Mouse (Mus musculus) cerebellum, postnatal 25 days (tissue): Measurements from ENCODE around the gene Fgfrl1.
A peak's percentile ranks its signal among the peaks of the same experiment; 100 is the strongest.

Source experiments
- DNase-seq, 2 experiments: peaks; one replicate each; pipeline ENCODE4 v3.0.0; 2021; ENCODE audit warnings: mixed read lengths in 2 of 2

Fgfrl1 gene

DNA sequence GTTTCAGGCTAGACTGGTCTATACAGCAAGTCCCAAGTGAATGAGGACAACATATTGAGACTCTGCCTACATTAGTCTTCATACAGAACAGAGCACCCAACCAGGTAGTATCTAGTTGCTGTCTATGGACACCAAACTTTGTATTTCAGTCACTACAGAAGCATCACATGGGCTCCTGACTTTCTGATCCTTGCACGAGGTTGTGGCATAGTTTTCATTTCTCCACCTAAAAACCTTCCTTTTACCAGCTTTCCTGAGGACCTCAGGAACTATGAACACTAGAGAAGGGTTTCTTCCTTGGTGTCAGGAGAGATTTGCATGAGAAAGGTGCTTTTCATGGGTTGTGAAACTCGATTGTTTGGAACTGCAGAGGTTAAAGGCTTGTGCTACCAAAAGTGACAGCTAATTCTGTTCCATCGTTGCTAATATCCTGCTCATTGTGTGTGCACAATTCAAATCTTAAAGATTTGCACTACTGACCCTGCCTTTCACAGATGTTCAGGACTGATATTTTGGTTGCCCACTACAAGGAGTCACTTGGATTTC, 23.7 kb upstream of the Fgfrl1 start:
- no peak for DNase-seq

DNA sequence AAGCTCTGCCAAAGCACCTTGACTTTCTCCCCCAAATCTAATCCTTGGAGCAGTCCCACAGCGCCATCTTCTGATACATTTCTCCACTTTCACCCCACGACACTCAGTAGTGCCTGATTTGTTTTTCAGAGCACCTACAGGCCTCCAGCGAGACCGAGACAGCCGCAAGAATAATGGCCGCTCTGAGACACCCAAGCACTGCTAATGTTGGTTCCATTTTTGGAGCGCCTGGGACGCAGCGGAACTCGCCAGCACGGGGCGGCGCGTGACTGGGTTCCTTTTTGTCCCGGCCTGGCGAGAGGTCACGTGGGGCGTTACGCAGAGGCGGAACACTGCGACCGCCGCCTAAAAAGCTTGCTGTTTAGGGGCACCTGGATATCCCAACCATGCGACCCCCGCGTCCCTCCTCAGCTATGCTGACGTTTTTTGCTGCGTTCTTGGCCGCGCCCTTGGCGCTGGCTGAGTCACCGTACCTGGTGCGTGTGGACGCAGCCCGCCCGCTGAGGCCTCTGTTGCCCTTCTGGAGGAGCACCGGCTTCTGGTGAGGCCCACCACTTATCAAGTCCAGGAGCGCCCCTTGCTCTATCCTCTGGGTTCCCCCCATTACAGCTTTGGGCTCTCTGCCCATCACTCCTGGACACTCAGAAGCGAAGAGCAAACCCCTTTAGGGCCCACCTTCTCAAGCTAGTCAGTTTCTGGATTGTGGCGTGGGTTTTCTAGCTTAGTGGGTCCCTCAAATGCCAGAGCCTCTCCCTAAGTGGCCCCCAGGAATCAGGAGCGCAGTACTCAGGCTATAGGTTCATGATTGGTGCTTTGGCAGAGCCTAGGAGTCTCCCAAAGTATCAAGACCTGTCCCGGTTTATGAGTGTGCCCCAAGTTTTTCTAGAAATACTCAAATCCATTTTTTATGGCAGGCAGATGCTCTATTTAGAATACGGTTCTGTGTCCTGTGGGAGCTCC, 22.9 kb upstream of the Fgfrl1 start, which contains the start of gene Dgkq:
Gene Dgkq, minus strand, starts transcription at position 696 of the 960 bp plus-strand sequence.
- DNase-seq = peak; percentile 92

DNA sequence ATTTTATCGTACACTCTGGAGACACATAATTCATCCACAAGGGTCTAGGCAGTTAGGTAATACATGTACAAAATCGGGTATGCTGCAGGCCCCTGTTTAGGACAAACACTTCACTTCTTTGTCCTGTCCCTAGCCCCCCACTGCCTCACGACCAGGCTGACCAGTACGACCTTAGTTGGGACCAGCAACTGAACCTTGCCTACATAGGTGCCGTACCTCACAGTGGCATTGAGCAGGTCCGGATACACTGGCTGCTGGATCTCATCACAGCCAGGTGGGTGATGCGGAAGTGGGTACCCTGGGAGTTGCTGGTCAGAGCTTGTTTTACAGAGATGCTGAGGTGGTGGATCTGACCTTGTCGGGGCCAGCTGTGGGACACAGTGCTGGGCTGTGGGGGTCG, 22.2 kb upstream of the Fgfrl1 start:
- no peak for DNase-seq

DNA sequence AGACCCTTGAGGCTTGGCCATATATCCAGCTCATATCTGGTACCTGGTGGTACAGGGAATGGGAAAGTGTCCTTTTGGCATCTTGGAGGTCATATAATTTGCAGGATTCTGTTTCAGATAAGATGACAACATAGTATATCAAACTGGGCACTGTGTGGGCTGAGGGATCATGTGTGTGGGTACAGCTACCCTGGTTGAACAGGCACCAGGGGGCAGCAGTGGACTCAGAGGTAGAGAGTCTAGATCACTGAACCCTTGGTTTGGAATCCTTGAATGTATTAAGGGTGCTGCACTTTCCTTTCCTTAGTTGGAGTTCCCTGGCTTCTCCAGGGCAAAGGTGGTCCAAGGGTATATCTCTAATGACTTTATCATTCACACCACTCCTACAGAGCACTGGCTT, 21.4 kb upstream of the Fgfrl1 start:
- peak in 1 of 2 experiments; percentile 63 for DNase-seq

DNA sequence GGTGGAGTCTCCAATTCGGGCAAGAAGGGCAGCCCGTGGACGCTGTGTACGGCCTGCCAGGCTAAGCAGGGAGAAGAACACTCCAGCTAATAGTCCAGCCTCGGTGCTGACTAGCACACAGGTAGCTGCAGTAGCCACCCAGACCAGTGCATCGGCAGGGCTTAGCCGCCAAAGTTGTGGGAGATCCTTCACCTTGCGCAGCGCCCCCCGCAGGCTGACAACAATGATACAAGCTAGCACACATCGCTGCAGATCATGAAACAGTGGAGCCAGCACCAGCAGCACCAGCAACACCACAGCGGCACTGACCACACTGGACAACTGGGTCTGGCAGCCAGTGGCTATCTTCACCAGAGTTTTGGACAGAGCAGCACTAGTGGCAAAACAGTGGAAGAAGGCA, 20.4 kb upstream of the Fgfrl1 start:
- DNase-seq = no peak

DNA sequence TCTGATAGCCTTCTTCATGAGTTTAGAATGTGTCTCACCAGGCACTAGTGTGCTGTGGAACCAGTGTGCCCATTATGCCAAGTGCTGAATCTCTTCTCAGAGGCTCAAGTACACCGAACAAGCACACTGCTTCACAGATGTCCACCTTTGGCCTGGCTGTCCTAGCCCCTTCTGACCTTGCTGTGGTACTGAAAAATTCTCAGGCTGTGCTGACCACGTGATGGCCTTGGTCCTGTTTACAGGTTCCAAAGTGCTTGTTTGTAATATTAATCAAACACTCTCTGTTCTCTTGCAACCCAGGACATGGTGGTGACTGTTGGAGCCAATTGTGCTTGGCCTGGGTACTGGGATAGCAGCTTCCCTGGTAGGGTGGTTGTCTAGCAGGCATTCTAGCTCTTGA, 17.6 kb upstream of the Fgfrl1 start:
- DNase-seq = no peak

DNA sequence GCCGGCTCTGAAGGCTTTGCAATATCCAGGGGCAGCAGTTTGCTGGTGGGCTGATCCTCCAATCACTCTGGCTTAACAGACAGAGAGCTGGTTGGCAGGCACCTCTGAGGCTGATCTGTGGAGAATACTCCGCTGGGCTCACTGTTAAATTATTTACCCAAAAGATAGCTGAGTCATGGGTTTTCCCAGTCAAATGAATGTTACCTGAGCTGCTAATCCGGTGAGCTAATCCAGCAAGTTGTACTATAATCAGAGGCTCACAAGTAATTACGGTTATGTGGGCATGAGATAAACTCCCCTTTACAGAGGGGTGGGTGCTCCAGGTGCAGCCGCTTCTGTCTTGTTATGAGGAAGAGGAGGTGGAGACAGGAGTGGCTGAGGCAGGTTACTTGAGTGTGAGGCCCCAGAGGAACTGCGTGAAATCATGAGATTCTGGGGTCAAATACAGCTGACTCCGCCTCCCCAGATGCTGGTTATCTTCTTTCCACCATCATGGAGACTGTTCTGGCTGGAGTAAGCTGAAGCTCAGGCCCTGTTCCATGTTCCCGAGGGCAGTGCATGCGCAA, 16.8 kb upstream of the Fgfrl1 start, which contains the start of gene Slc26a1:
Gene Slc26a1, minus strand, starts transcription at position 319 of the 566 bp plus-strand sequence.
- no peak for DNase-seq

DNA sequence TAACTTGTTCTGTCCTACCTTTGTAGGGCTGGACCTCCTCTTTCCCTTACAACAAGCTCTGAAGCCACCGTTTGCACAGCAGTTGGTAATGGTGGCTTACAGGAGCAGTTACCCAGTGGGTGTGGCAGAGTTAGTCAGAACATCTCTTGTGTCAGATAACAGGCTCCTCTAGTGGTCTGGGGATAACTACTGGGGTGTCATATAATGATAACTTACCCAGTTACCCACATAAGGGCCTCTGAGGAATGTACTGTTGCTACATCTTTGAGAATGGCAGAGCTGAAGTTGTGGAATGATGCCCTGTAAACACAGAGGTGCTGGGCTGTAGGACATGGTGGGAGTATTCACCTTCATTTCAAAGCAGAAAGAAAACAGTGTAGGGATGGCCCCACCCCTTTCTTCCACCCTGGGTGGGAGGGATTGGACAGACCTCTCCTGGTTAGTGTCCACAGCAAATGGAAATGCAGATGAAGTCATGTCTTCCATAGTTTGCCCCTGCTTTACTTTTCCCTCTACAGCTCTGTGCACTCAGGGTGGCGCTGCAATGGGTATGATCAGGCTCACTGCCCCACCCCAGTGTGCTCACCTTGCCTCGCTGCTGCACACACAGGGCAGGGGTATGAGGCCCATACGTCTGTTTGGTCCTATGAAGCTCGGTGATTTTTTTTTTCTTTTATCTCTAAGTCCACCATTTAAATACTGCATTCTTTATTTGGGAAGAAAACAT, 15.2 kb upstream of the Fgfrl1 start:
- DNase-seq = peak in 1 of 2 experiments; percentile 57

DNA sequence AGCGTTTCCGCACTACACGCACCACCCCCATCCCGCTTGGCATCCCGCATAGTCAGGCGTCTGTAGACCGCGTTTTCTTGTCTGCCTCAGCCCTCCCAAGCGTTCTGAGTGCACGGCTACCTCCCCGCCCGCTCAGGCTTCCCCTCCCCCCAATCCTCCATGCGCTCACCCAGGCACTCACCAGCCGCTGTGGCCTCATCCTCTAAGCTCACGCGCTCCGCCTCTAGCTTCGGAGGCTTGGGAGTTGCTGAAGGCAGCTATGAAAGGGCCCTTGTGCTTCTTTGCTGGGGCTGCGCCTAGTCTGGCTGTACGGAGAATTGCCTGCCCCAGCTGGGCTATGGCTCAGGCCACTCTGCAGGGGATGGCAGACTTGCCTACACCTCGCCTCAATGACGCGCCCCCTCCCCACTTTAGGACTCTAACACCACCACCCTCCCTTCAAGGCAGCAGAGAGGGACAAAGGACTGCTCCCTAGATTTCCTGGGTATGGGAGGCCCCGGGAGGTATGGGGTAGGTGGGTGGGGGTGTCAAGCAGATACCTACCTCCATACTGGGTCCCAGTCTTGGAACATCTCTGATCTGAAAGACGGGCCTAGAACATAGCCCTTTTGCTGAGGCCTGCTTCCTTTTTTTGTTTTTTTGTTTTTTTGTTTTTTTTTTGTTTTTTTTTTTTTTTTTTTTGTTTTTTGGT, 14.4 kb upstream of the Fgfrl1 start:
- peak; percentile 75 to 83 for DNase-seq

DNA sequence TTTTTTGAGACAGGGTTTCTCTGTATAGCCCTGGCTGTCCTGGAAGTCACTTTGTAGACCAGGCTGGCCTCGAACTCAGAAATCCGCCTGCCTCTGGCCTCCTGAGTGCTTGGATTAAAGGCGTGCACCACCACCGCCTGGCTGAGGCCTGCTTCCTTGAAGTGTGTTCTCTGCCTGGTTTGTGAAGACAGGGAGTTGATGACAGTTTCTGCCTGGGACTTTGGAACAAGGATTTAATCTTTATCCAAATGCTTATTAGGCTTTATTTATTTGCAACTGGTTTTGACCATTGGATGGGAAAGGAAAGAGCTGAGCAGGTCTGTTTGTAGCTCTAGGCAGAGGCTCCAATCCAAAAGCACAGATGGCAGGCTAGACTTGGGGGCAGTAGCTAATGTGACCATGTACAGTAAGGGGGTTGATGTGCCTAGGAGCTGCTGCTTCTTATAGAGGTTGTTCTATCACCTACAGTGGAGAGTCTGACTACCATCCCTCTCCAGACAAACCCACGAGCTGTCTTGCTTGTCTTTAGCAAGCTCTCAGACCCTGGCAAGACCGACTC, 13.8 kb upstream of the Fgfrl1 start:
- peak; percentile 35 to 42 for DNase-seq

DNA sequence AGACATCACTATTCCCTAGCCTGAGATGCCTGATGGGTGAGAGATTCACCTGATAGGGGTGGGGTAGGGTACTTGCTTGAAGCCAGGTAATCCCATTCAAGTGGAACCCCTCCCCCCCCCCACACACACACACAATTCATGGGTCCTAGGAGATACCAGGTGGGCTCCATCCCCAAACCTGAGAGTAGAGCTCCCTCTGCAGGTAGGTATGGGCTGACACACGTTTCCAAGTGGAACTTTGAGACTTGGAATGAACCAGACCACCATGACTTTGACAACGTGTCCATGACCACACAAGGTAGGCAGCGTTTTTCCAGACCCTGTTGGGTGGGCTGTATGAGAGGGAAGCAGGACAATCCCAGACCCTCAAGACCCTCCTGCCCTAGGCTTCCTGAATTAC, 12.3 kb upstream of the Fgfrl1 start:
- no peak for DNase-seq

DNA sequence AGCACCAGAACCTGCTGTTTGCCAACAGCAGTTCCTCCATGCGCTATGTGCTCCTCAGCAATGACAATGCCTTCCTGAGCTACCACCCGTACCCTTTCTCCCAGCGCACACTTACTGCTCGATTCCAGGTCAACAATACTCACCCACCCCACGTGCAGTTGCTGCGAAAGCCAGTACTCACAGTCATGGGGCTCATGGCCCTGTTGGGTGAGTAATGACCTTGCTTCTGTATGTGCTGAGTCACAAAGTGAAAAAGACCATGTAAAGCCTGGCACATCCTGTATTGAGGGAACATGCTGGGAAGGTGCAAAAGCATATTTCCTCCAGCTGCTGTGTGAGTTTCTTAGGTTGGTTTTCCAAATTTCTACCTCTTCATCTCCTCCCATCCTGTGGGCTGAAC, 11.3 kb upstream of the Fgfrl1 start:
- DNase-seq = no peak

DNA sequence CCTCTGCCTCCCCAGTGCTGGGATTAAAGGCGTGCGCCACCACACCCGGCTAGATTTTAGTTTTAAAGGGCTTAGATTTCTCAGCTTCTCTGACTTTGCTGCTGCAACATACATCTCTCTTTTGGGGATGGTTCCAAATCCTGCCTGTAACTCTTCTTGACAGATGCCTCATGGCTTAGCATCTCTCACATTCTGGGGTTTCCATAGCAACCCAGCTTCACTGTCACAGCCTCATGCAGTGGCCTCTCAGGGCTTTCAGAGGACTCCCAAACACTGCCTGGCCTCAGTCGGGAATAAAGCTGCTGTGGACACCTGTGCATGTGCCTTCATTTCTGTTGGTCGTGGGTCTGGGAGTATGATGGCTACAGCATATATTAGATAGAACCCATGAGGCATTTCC, 3.1 kb upstream of the Fgfrl1 start:
- DNase-seq = no peak

DNA sequence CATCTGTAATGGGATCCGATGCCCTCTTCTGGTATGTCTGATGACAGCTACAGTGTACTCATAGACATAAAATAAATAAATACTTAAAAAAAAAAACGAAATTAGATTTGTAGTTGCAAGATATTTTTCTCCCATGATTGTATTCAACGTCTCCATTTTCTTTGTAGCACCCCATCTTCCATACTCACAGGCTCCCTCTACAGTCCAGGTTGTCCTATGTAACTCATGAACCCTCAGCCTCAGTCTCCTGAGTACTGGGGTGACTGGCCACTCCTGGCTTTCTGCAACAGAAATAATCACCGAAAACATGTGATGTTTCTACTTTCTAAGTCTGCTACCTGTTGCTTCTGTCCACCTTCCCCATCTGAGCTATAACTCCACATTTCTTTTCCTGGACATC, 1.0 kb upstream of the Fgfrl1 start:
- no peak for DNase-seq

DNA sequence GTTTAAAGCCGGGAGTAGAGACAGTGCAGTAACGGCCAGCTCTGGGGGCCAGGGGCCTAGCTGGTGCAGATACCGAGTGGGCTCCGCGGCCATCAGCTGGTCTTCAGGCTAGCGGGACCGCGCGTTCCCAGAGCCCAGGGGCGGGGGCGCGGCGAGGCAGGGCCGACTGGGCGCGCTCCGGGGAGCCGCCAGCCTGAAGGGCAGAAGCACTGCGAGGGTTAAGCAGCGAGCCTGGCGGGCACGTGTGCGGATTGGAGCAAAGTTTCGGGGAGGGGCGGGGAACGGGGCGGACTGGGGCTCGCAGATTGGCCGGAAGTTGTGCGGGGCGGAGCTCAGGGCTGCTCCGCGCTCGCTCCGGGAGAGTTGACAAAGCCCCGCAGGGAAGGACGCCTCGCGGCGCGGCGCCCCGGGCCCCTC, 1.7 kb downstream of the Fgfrl1 start:
- peak; percentile 44 to 70 for DNase-seq

DNA sequence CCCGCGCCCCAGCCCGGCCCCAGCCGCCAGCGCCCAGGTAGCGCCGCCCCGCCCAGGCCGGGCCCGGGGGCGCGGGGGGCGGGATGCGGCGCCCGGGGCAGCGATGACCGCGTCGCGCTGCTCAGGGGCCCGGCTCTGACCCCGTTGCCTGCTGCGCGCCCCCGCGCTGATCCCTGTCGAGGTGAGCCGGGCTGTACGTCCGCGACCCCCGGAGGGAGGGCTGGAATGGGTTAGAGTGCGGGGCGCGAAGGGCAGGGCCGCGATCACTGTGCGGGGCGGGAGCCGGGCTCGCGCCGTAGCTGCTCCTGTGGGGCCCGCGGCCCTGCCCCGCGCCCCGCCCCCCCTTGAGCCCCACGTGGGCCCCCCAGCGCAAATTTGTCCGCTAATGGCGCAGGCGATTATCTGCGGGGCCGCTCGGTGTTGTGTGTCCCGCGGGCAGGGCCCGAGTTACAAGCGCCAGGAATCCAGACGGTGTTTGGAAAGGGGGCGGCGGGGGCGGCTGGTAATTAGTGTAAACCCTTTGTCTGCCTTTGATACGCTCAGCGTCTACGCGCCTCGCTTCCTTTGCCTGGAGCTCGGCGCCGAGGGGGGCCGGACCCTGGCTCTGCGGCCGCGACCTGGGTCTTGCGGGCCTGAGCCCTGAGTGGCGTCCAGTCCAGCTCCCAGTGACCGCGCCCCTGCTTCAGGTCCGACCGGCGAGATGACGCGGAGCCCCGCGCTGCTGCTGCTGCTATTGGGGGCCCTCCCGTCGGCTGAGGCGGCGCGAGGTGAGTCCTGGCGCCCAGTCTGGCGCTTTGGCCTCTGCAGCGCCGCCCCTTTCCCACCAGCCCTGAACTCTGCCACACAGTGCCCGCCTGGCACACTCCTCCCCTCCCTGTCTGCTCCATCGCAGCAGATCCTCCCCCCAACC, 2.4 kb downstream of the Fgfrl1 start:
- DNase-seq = peak in 1 of 2 experiments; percentile 27

DNA sequence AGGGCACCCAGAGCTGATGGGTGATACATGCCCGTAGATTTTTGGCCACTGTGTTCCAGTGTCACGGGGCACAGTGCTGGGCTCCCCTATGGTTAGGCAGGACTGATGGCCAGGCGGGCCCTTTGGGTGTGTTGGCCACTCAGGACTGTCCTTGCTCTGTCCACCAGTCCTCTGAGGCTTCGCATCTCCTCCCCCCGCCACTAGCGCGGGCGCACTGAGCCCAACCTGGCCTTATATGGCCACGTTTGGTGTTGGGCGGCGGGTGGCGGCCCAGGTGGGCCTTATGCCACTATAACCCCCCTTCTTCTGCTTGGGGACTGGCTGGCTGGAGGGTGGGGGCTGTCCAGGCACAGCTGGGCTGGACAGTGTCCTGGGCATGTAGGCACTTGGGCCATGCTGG, 3.7 kb downstream of the Fgfrl1 start:
- DNase-seq = no peak

DNA sequence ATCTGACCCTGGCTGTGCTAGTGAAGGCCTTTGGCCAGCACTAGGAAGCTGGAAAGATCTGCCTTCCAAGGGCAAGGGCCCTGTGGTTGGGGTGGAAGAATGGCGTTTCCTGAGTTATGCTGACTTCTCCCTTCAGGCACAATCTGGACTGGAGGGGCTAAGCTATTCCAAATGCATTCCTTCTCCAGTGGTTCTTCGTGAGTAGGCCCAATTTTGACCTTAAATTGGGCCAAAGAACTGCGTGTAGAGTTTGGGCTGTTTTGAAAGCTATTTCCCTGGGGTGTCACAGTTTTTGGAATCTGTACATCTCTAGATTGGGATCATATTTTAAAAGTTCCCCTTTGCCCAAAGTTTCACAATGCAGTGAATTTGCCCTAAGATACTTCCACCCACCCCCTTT, 4.4 kb downstream of the Fgfrl1 start:
- DNase-seq = no peak

DNA sequence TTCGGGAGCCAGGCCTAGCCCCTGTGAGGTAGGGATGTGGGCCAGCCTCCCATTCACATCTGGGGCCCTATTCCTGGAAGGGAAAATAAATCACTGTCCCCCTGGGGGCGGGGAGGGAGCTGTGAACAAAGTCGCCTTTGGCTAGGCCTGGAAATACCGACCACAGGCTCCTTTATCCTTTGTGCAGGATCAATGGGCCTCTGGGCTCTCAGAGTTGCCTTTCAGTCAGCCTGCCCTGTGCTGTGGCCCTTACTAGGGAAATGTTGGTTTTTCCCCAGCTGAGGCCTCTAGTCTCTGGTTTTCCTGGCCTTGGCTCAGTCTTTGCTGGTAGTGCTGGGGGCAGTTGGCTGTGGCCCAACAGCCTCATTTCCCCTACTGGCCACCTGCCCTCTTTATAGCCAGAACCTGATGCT, 5.2 kb downstream of the Fgfrl1 start:
- DNase-seq = peak in 1 of 2 experiments; percentile 29

DNA sequence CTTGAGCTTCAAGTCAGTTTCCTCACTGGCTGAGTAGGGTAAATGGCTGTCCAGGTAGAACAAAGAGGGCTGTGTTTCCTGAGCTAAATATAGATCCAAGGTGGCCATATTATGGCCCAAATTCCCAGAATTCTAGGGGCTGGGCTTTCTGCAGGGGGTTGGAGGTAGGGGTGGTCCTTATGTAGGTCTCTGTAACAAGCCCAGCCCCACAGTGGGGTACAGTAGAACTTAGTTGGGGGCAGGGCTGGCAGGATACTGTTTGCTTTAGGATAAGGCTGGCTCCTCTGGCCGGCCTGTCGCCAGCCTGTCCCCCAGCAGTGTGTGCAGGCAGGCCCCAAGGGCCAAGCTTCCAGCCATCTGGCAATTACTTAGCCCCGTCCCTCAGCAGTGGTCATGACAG, 8.2 kb downstream of the Fgfrl1 start:
- DNase-seq = no peak
